Mouse (Mus musculus) kidney, postnatal 14 days (tissue): ENCODE data around the gene Slc15a5.
A peak's percentile ranks its signal among the peaks of the same experiment; 100 is the strongest.

Experiments
- DNase-seq: peaks from one replicate; pipeline ENCODE4 v3.0.0; 2022; ENCODE audit warnings: mixed read lengths

Slc15a5 gene

DNA sequence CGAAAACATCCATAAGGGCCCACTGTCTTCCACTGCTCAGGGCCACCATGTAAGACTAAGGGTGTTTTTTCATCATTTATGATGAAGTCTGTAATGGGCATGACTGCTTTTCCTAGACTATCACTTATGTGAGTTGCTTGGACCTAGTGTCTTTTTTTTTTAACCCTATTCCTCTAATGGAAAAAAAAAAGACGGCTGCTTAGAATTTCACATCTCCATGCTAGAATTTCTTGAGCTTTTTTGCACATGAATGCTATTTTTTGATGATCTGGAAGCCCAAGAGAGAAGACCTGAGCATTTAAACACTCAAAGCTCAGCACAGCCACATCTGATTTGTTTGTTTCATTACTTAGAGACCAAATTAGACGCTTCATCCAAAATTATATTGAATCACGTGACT lies at the start of gene Slc15a5:
Slc15a5 (minus strand) TSS at position 101 of the 400 bp plus-strand sequence.
- DNase-seq: no peak

DNA sequence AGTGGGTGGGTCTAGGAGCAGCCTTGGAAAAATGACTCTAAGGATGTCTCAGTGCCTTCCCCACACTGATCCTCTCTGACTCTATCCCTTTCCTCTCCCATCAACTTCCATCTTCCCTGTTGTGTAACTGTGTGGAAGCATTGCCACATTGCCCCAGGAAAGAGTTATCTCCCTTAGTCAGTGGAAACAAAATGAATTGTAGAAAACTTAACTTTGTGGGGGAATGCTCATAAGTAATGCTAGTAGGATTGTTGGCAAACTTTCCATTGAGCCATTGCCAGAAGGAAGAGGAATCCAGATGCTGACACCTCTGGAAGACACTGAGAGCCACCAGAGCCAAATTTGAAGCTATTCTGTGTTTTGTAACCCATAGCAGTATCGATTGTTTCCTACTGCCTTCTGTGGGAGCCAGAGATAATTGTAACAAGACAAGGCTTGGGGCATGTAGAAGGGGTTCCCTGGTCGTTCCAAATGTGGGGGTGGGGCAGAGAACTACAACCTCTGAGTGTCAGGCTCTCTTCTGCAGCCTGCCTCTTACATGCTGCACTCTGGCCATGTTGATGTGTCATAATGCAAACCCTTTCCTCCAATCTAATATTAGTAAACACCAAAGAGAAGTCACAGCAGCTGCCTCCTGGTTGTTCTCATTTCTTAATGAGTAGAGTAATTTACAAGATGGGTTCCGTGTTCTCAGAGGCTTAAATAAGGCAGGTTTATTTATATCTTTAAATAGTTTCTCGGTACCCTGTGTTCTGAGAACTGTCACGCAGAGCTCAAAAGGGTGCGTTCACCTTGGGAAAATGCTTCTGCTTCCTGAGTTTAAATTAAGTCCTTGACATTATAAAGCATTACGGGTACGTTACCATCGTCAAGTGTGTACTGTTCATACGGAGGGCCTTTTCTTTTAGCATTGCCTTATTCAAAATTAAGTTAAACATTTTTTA lies 48.9 kb upstream of the Slc15a5 start:
- DNase-seq: no peak

DNA sequence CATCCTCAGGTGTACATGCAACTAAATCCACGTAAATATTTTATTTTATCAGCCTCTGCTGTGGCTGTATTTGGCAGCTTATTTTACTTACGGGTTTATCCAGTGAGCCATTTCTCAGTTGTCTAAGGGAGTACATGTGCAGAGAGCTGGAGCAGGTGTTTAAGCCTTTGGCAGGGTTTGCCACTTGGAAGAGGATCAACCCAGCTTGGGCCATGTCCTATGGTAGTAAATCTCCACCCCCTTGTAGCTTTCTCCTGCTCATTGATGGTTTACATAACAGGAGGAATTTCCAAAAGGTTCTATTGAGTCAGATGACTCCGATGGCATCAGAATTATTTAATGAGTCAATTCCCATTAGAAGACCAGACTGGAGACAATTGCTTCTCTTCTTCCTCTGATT lies 37.8 kb upstream of the Slc15a5 start:
- DNase-seq: no peak

DNA sequence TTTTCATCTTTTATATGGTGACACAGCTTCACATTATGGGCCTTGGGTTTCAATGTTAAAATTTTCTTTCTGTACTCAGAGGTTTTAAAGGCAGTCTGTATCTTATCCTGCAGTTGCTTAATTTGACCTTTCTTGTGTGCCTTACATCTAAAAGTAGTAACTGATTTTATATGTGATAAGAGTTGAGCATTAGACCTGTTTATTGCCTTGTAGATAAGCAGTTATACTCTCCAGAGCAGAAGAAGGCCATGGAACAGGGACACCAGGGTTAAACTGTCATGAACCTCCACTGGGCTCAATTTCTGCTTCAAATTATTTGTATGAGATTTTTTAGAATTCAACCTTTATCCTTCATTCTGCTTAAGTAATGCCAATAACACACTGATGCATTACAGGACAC lies 24.8 kb upstream of the Slc15a5 start:
- no peak for DNase-seq

DNA sequence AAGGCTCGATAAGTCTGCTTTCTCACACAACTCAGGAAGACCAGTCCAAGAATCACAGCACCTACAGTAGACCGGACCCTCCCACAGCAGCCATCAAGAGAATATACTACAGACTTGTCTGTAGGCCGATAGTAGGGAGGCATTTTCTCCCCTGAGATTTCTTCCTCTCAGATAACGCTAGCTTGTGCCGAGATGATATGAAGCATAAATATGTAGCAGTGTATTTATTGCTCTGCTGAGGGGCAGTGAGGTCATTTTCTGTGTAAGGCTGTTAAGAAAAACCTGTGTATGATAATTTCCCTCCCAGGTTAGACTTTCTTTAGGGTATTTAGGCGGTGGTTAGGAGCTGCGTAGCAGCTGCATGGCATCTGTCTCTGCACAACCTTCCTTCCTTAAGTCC lies 23.2 kb upstream of the Slc15a5 start:
- no peak for DNase-seq

DNA sequence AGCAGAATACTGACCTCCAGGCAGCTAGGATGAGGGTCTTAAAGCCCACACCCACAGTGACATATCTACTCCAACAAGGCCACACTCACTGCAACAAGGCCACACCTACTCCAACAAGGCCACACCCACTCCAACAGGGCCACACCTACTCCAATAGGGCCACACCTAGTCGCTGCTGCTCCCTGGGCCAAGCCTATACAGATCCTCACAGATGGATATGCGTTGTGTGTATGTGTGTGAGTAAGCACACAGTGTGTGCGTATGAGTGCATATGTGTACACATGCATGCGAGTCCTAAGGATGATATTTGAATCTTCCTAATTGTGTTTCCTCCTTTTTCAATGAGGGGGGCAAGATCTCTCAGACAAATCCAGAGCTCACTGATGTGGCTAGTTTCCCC lies 22.1 kb upstream of the Slc15a5 start:
- no peak for DNase-seq

DNA sequence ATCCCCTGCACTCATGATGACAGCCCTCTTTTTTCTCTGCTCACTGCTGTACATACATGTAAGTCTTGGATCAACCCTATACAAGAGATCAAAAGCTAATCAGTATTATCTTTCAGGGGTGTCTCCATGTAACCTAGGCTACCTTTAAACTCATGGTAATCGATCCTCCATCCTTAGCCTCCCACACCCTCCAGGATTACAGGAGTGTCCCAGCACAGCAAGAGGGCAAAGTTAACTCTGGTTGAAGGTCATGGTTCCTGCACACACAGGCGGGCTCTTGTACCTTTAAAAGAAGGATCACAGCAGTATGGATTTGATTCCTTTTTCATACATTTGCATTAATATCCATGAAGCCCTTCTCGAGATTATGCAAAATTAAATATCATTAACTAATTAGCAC lies 19.9 kb upstream of the Slc15a5 start:
- DNase-seq: no peak

DNA sequence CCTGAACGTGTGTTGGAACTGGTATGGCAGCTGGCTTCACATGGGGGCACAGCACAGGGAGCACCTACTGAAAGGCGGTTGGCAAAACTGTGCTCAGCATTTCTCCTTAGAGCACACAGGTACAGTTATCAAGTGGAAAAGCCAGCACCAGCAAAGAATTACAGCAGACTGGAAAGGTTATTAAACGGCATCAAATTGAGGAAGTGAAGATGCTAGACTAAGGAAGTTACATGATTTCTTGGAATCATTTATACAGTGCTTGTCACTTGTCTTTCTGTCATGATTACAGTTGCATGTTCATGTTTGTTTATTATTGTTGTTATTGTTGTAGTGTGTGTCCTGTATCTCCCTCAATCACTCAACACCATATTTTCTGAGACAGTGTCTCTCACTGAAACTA lies 15.3 kb upstream of the Slc15a5 start:
- DNase-seq: no peak

DNA sequence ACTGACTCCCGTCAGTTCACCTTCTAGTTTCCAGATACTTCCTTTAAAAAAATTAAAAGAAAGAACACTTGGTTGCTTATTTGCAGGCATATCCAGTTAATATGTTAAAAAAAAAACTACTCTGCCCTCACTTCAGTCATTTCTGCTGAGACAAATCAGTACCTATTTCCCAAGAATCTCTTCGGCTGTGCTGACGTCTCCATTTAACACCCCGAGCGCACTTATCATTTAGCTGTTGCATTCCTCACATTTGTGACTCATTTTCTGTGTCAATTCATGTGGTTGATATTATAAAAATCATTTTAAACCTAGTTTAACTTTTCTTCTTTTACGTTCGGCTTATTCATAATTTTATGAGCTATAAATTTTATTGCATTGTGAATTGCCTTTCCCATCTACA lies 12.7 kb upstream of the Slc15a5 start:
- DNase-seq: no peak

DNA sequence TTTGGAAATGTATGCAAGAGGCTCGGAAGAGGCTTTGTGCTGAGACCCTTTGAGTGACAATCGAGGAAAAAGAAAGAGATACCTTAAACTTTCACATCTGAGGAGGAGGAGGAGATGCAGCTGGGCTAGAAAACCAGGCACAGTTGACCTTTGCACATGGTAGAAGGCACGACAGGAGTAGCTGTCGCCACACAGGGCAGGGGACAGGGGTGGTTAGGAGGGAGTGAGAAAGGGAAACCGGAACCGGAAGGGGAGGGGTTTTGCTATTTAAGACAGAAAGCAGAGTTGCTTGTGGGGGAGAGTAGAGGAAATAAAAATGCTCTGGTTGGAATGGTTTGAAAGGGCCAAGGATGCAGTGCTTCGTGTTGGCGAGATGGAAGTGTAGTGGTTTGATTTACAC lies 9.4 kb upstream of the Slc15a5 start:
- no peak for DNase-seq

DNA sequence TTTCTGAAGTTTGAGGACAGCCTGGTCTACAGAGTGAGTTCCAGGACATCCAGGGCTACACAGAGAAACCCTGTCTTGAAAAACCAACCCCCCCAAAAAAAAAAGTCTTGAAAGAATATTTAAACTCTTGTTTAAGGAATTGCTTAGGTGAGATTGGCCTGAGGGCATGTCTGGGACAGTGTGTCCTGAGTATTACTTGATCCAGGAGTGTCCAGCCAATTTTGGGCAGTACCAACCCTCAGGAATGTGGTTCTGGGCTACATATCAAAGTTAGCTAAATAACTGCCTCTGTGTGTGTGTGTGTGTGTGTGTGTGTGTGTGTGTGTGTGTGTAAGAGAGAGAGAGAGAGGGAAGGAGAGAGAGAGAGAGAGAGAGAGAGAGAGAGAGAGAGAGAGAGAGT lies 6.7 kb upstream of the Slc15a5 start:
- DNase-seq: peak; percentile 48

DNA sequence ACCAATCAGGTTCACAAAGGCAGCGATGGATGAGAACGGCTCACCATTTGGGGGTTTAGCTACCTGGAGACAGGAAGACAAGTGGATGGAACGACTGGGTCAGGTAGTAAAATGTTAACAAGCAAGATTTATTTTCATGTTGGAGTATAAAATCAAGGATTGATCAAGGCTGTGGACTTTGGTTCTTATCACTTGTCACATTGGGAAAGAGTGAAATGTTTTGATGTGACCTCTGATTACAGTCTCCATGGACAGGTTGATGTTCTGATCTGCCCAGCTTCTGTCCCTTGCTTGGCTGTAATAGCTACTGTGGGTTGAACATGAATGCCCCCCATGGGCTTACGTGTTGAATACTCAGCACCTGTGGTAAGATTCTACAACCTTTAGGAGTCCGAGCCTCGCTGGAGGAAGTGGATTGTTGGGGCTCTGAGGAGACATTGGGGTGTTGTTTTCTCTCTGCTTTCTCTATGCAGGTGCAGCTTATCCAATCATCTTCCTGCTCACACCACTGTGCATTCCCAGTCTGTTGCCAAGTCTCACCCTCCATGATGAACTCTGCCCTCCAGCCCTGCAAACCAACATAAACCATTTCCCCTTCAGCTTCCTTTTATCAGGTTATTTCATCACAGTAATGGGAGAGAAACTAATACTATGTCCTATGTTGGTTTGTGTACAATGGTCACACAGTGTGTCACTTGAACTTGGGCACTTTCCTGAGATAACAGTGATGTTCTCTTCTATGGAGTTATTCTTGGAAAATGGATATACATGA lies 1.2 kb upstream of the Slc15a5 start:
- no peak for DNase-seq

DNA sequence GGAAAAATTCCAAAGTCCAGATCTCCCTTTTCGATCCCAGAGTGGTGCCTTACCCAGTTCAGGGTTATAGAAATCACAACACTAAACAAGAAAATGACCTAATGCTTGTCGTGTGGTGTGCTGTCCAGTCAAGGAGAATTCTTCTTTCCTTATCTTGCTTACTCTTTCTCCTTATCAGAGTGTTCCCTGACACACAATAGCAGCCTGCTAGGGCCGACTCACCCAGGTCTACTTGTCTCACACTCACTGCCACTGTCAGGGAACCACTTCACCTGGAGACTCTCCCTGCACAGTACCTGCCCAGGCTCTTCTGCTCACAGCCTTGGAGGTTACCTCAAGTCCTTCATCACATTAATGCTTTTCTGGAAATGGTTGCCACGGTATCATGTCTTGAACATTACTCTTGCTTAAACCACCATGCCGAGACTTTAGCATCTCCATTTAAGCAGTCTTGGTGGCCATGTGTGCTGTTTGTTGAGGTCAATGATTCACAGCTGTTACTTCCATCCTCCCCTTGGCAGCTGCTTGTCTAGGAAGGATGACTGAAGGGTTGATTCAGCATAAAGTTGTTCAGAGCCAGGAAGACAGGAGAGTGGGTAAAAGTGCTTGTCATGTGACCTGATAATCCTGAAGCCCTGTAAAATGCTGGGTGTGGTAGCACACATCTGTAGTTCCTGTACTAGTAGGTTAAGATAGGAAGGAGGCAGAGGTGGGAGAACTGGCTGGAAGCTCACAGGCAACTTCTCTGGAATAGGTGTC lies 1.9 kb downstream of the Slc15a5 start:
- no peak for DNase-seq

DNA sequence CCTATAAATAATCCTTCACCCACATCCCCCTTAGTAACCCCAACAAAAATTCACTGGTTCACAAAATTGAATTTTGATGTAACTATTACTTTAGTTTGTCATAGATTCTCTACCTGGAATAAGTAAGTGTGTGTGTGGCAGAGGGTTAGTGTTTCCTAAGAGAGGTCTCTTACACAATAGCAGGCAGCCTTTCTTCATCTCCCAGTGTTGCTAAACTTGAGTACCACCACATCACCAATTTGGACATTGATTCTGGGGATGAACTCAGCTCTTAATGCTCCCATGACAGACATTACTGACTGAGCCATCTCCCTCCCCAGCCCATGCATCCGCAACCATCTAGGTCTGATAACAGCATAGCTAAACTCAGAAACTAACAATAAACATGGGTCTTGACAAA lies 4.0 kb downstream of the Slc15a5 start:
- DNase-seq: no peak

DNA sequence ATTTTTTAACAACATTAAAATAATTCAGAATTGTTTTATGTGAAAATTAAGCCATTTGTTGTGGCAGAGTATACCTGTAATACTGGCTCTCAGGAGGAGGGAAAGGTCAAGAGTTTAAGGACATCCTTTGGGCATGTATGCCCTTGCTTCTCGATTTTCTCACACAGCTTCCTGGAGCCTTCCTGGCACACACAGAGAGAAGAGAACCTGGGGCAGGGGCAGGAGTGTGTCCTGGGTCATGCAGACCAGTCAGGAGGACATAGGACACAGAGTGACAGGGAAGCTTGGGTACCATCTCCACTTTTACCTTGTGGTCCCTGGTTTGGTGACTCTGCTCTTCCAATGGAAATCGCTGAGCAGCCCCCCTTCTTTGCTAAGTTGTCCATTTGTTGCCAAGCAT lies 6.2 kb downstream of the Slc15a5 start:
- no peak for DNase-seq

DNA sequence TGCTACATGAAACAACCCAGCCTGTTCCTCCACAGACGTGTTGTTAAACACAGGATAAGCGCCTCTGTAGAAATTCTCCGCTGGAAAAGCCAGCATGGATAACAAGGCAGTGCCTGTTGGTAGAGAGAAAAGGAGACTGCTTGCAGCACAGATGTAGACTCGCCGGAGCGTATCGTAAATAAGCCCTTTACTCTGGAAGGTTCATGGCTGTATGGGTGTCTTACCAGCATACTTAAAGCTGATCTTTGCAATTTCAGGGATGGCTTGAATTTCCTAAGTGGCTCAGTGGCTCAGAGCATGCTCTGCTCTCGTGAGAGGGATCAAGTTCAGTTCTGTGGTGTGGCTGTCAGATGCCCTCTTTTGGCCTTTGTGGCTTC lies 6.8 kb downstream of the Slc15a5 start:
- DNase-seq: no peak

DNA sequence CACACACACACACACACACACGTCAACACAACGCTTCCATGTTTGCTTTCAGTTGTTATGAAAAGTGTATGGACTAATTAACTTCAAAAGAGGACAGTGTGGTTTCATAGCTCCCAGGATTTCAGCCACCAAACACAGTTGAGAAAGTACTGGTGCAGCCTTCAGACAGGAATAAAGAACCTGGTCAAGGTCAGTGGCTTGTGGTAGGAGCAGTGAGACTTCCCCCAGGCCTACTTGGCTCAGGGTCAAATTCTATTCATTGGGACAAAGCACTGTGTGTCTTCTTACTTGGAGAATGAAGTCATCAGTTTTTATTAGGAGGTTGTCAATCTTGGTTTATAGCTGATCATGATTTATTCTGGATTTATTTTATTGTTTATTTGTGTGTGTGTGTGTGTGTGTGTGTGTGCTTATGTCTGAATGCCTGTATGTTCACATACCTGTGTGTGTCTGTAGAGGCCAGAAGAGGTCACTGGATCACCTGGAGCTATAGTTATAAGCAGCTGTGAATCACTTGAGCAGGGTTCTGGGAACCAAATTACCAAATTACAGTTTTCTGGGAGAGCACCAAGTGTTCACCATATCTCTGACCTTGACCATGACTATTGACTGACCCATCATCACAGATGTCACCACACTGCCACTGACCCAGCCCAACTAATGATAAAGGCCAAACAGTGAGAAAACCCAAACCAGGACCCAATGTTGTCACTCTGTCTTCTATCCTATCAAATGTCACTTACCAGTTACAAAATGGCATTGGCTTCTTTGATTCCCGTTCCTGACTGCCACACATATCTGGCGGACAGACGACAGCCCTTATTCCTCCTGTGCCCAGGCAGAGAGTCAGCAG lies 7.4 kb downstream of the Slc15a5 start:
- no peak for DNase-seq

DNA sequence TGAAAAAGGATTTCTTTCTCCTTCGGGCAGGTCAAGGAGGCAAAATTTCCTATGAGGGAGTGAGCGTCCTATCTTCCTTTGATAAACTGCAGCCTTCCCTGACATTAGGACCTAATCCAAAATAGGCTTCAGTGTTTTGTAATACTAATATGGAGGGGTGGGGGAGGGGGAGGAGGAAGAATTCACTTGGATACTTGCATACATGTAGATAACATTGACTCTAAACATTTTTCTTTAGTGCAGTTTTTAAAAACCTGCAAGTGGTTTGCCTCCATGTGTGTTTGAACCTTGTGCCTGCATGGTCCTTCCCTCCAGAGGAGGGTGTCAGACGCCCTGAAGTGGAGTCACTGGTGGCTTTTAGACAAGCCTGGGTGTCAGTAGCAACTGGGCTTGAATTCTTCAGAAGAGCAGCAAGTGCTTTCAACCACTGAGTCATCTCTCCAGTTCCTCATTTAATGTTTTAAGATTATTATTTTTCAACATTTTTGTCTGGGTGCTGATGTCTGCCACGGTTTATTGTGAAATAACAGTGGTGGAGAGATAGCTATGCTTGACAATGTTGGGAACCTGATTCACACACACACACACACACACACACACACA lies 8.1 kb downstream of the Slc15a5 start:
- DNase-seq: no peak

DNA sequence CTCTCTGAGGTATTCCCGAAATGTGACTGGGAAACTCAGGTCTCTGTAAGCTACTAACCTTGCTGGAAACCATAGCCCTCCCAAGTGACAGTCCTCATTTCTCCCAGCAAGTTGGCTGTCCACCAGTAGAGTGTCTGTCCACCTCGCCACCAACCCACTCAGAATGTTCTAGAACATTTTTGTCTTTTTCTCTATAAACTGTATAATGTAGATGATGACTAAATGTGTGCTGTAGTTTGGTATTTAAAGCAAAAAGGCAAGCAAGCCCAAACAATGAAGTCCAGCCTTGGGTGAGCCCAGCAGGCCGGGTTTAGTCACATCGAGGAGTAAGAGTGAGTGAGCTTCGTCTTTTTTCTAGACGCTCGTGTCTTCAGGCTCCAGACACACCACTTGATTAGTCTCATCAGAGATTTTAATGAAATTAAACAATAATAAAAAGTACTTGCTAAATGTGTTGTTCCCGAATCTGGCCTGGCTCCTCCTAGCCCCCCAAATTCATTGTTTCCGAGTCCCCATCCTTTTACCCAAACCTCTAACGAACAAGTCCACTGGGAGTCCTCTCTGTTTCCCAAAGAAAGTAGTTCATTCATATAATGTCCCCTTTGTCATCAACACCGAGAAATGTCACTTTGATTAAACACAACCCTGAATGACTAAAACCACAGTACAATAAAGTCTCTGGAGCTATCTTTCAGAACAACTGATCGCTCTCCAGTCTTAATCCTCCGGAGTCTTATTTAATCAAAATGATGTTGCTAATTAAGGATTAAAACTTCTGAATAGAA lies 8.8 kb downstream of the Slc15a5 start:
- no peak for DNase-seq

DNA sequence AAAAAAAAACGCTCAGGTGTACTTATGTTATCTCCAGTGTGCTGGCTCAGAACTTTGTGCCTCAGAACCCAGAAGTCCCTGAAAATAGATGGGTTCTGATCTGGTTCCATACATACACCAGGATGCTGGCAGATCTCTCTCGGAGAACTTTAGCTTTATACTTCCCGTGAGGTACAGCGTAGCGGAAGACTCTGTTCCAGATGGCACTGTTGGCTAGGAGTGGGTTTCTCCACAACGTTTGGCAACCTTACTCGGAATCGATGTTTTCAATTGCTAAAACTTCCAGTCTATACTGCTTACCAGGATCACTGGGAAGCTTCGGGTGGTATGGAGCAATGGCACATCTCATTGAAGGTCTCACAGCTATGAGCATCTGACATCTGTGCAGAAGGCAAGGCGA lies 9.8 kb downstream of the Slc15a5 start:
- DNase-seq: no peak

DNA sequence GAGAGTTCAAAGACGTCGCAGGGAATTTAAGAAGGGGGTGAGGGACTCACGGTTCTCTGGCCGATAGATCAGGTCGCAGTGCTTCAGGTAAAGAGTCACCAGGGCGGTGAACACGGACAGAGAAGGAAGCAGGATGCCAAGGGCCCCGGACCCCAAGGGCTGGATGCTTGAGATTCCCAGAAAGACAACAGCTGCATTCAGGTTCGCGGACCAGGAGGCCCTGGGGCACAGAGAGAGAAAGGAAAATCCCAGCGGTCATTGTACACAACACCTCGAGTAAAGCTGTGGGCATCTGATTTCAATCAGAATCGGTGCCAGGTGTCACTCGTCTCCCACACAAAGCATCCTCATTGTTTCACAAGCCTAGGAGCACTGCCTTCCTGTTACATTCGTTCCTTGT lies 24.1 kb downstream of the Slc15a5 start:
- no peak for DNase-seq
